Mouse (Mus musculus) bone marrow macrophage, adult 2 months (primary cell): ENCODE results near the gene Car7.

Source experiments
- CTCF ChIP-seq: IDR thresholded peaks from 2 replicates; pipeline ENCODE4 v1.5.1; 2012; ENCODE audit warnings: low read depth, mild to moderate bottlenecking, low read length, moderate library complexity
- POLR2A ChIP-seq: IDR thresholded peaks from 2 replicates; pipeline ENCODE4 v1.6.1; 2012; ENCODE audit warnings: mild to moderate bottlenecking, low read depth, low read length, borderline replicate concordance

GRCm38 (mm10) chr8:104517872-104518271 lies 16.6 kb upstream of the Car7 start:
- no peak for TF ChIP-seq CTCF
- TF ChIP-seq POLR2A = no peak
